Mouse (Mus musculus) thymus, adult 2 months (tissue): ENCODE measurements at regions not wholly inside any gene's neighbourhood (a gene's known extent, or its start where the extent isn't known, plus 50 kb on each side); places are given as distances from the start of the nearest gene placed in this dataset.
"Not testable (repeated sequence)": the region's sequence is repeated elsewhere in the genome, so short reads cannot be mapped to it uniquely, and the experiment has no call there.

Source experiments
- DNase-seq: peaks from one replicate; pipeline ENCODE4 v3.0.0; 2021
- H3K27ac ChIP-seq: fragments of 200-500 bp; 2 replicates; pipeline ENCODE4 v1.5.1; 2012; ENCODE audit warnings: low read length, control low read depth; ENCODE audit not compliant: control insufficient read depth, insufficient read depth
- H3K27me3 ChIP-seq: fragments of 200-500 bp; 2 replicates; pipeline ENCODE4 v1.6.1; 2012; ENCODE audit warnings: mild to moderate bottlenecking, low read length, moderate library complexity, mixed read lengths; ENCODE audit not compliant: control insufficient read depth, insufficient read depth
- H3K36me3 ChIP-seq: fragments of 200-500 bp; 2 replicates; pipeline ENCODE4 v1.6.1; 2012; ENCODE audit warnings: mild to moderate bottlenecking, low read length, moderate library complexity; ENCODE audit not compliant: control insufficient read depth, insufficient read depth
- H3K4me1 ChIP-seq: fragments of 200-500 bp; replicated peaks from 2 replicates; pipeline ENCODE4 v1.6.1; 2012; ENCODE audit warnings: low read length; ENCODE audit not compliant: control insufficient read depth, insufficient read depth
- H3K4me3 ChIP-seq: fragments of 200-500 bp; 2 replicates; pipeline ENCODE4 v1.5.1; 2012; ENCODE audit warnings: mild to moderate bottlenecking, low read length, control low read depth, moderate library complexity; ENCODE audit not compliant: control insufficient read depth, insufficient read depth
- CTCF ChIP-seq: fragments of 200-500 bp; IDR thresholded peaks from 2 replicates; pipeline ENCODE4 v1.5.1; 2012; ENCODE audit warnings: mild to moderate bottlenecking, control low read depth, low read length, moderate library complexity, borderline replicate concordance; ENCODE audit not compliant: control insufficient read depth, poor library complexity, insufficient read depth; ENCODE audit errors: extremely low read depth
- POLR2A ChIP-seq: fragments of 200-500 bp; IDR thresholded peaks from 2 replicates; pipeline ENCODE4 v1.6.1; 2012; ENCODE audit warnings: mild to moderate bottlenecking, low read length, control low read depth, moderate library complexity; ENCODE audit not compliant: control insufficient read depth, poor library complexity, insufficient read depth; ENCODE audit errors: extremely low read depth
- WGBS: fragments of 180-500 bp; shearing (Covaris S2); methylation state at CpG from one replicate; pipeline ENCODE4 v1.1.7; 2018; 5-methylcytosine and 5-hydroxymethylcytosine counted together

GRCm38 (mm10) chr6:16365450-16365849 is 532.8 kb downstream of the Tfec start:
- no peak overlapping the region for H3K4me3 ChIP-seq
- WGBS, result 93% methylated on average over 1 of the region's 1 CpGs
- H3K27ac ChIP-seq, result no peak overlapping the region
- H3K36me3 ChIP-seq, result no peaks in the 10 kb centered on the region
- no peak for DNase-seq
- no peaks in the 10 kb centered on the region for H3K4me1 ChIP-seq
- TF ChIP-seq CTCF (no peak), POLR2A (no peak)
- H3K27me3 ChIP-seq, result no peaks in the 10 kb centered on the region

DNA sequence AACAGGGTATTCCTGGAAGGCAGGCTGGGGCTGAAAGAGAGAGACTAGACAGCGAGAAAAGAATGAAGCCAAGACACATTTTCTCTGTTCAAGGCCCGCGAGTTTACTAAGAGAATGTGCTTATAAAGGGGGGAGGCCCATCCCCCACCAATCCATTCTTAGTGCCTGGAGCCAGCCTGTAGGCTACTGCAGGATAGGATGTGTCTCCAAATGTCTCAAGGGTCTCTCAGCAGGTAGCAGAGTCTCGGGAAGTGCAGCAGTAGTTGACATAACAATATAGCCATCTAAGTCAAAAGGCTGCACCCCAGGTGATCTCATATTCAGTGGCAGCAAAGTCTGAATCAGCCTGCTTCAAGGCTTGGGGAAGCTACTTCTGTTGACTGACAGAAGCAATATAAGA is 536.2 kb downstream of the Tfec start:
- 86% methylated on average over 4 of the region's 4 CpGs for WGBS
- H3K27ac ChIP-seq, result no peak overlapping the region
- H3K4me3 ChIP-seq, result no peak overlapping the region
- no peaks in the 10 kb centered on the region for H3K27me3 ChIP-seq
- peaks cover 2% of the 10 kb centered on the region; the same call in 1 of the 2 replicates for H3K4me1 ChIP-seq
- no peak for DNase-seq
- TF ChIP-seq CTCF, result no peak
- TF ChIP-seq POLR2A, result no peak
- no peaks in the 10 kb centered on the region for H3K36me3 ChIP-seq

DNA sequence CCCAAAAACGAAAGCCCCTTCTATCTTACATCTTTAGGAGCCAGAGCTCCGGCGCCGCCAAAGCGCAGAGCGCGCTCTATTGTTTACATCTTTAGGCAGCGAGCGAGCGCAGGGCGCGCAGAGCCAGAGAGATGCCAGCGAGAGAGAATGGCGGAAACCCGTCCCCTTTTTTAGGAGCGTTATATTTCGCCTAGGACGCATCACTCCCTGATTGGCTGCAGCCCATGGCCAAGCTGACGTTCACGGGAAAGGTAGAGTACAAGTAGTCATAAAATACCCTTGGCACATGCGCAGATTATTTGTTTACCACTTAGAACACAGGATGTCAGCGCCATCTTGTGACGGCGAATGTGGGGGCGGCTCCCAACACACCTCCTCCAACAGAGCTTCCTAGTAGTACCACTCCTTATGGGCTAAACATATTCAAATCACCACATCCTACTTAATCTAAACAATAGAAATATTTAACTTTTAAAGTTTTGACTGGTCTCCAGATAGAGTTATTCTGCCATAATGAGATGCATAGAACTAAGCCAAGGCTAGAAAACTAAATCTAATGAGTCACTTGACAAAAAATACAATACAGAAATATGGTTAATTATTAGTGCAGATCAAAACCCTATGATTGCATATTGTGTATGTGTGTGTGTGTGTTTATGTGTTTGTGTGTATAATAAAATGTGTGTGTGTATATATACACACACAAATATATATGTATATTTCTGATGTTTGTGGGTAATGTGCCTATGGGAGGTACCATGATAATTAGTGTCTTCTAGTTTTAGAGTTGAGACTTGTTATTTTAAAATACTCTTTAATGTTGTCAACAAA is 538.1 kb downstream of the Tfec start:
- DNase-seq, H3K27ac ChIP-seq, H3K4me1 ChIP-seq, H3K27me3 ChIP-seq, H3K36me3 ChIP-seq: not testable (repeated sequence)
- 41% methylated on average over 25 of the region's 25 CpGs for WGBS
- 0 out of 2 replicates have a peak overlapping the region, but pooled peaks have one; percentile 19 for H3K4me3 ChIP-seq

DNA sequence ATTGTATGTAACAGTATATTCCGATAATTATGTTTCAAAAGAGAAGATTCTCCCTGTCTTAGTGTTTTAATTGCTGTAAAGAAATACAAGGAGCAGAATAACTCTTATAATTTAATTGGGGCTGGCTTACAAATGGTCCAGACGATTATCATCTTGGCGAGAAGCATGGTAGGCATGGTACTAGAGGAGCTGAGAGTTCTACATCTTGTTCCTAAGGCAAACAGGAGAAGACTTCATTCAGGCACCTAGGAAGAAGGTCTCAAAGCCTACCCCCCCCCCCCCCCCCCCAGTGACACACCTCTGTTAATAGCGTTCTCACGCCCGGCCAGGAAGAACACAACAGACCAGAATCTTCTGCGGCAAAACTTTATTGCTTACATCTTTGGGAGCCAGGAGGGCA is 538.8 kb downstream of the Tfec start:
- no peak for DNase-seq
- Histone ChIP-seq H3K27me3 (no peaks in the 10 kb centered on the region), H3K4me3 (peak overlapping the region; percentile 19; the same call in 1 of the 2 replicates), H3K27ac (no peak overlapping the region), H3K36me3 (no peaks in the 10 kb centered on the region), H3K4me1 (peaks cover 2% of the 10 kb centered on the region; the same call in 1 of the 2 replicates)
- TF ChIP-seq POLR2A (no peak), CTCF (no peak)
- WGBS, result 69% methylated on average over 7 of the region's 7 CpGs

- Histone ChIP-seq H3K4me3 (no peak overlapping the region), H3K27ac (no peak overlapping the region), H3K4me1 (no peaks in the 10 kb centered on the region), H3K27me3 (no peaks in the 10 kb centered on the region), H3K36me3 (no peaks in the 10 kb centered on the region)
- TF ChIP-seq POLR2A (no peak), CTCF (no peak)
- WGBS, result 77% methylated on average over 8 of the region's 8 CpGs
- no peak for DNase-seq
These were observed 564.6 kb downstream of the Tfec start for GRCm38 (mm10) chr6:16333638-16334037.

- no peaks in the 10 kb centered on the region for H3K36me3 ChIP-seq
- H3K4me1 ChIP-seq, result no peaks in the 10 kb centered on the region
- H3K27me3 ChIP-seq, result no peaks in the 10 kb centered on the region
- no peak for DNase-seq
- TF ChIP-seq CTCF (no peak), POLR2A (no peak)
- H3K27ac ChIP-seq, result no peak overlapping the region
- WGBS, result 92% methylated on average over 15 of the region's 15 CpGs
- H3K4me3 ChIP-seq, result no peak overlapping the region
These were observed 583.8 kb downstream of the Tfec start for GRCm38 (mm10) chr6:16314305-16315010.
